15 mouse cellular contexts compared by ENCODE assay signal in genomic region chr14:114566411-114567030, GRCm38 (mm10).
A peak's percentile ranks its signal among the peaks of the same experiment; 100 is the strongest.
DNase-seq lines count a peak whose midpoint lies in the region; ATAC-seq and TF ChIP-seq lines count a peak whose summit lies in the region.
"Had no signal": no experiment of that assay in that cellular context is flagged by ENCODE, and none has a peak within 500 bp of the region (broad histone marks: within the 10 kb centered on the region; RNA-seq: fewer than 3 reads in every experiment).

No protein-coding gene starts in this region.

- ATAC-seq in heart, embryonic 11.5 days (replicated peaks; ENCODE audit: insufficient number of reproducible peaks, low FRiP score, low TSS enrichment): no peak
- ATAC-seq in lung, postnatal 0 days: no peak
- no peak for ATAC-seq in cerebellum, adult (ENCODE audit: insufficient number of reproducible peaks, low FRiP score, low TSS enrichment)
- ATAC-seq: Patski had no signal

- H3K79me2 ChIP-seq in heart, adult 2 months (replicated peaks; ENCODE audit: control insufficient read depth, insufficient read depth, low read length): no peaks in the 10 kb centered on the region

- no peaks in the 10 kb centered on the region for H3K9me3 ChIP-seq in heart, embryonic 11.5 days (replicated peaks; ENCODE audit: control insufficient read depth, low read length)
- no peaks in the 10 kb centered on the region for H3K9me3 ChIP-seq in lung, postnatal 0 days (ENCODE audit: low read length)
- H3K9me3 ChIP-seq: embryonic facial prominence, embryonic 12.5 days; liver, embryonic 15.5 days had no signal

- peak; percentile 15; the same call in 1 of the 2 replicates for TF ChIP-seq CTCF in heart, adult 2 months (IDR thresholded peaks at IDR 0.05)
- TF ChIP-seq CTCF in lung, postnatal 0 days (IDR thresholded peaks at IDR 0.05): no peak

- H3K27ac ChIP-seq in heart, adult 2 months: no peak overlapping the region
- H3K27ac ChIP-seq in heart, embryonic 11.5 days (ENCODE audit: low read depth, low read length): no peak overlapping the region
- no peak overlapping the region for H3K27ac ChIP-seq in lung, postnatal 0 days (ENCODE audit: low read length)
- H3K27ac ChIP-seq: embryonic facial prominence, embryonic 12.5 days; liver, embryonic 15.5 days had no signal

- no peak for TF ChIP-seq POLR2A in heart, adult 2 months (IDR thresholded peaks at IDR 0.05; ENCODE audit: insufficient read depth, low read depth, low read length)

- intact Hi-C loops in heart, adult 2 months (cut with DNase I): no loop called here

- WGBS in heart, adult 2 months: 46% methylated on average over 4 of the region's 4 CpGs
- WGBS in heart, embryonic 11.5 days (ENCODE audit: insufficient replicate concordance): 48% methylated on average over 4 of the region's 4 CpGs
- 47% methylated on average over 4 of the region's 4 CpGs for WGBS in lung, postnatal 0 days

- no peaks in the 10 kb centered on the region for H3K36me3 ChIP-seq in heart, adult 2 months (ENCODE audit: control insufficient read depth, insufficient read depth, low read length)
- H3K36me3 ChIP-seq in heart, embryonic 11.5 days (ENCODE audit: control insufficient read depth, insufficient read depth, low read length): no peaks in the 10 kb centered on the region
- no peaks in the 10 kb centered on the region for H3K36me3 ChIP-seq in lung, postnatal 0 days (ENCODE audit: insufficient read depth, low read length)
- H3K36me3 ChIP-seq: embryonic facial prominence, embryonic 12.5 days; liver, embryonic 15.5 days had no signal

- H3K4me3 ChIP-seq in heart, adult 2 months: no peak overlapping the region
- H3K4me3 ChIP-seq in heart, embryonic 11.5 days (ENCODE audit: low read depth, low read length): no peak overlapping the region
- H3K4me3 ChIP-seq in lung, postnatal 0 days (ENCODE audit: low read depth, low read length): no peak overlapping the region
- H3K4me3 ChIP-seq: embryonic facial prominence, embryonic 12.5 days; liver, embryonic 15.5 days; myocyte had no signal

- DNase-seq in heart, adult 2 months: no peak
- peak; percentile 9 for DNase-seq in lung, postnatal 0 days (ENCODE audit: low spot score)
- no peak for DNase-seq in lung, postnatal 10 days
- peak; percentile 6 for DNase-seq in Muller cell, postnatal 12 days (ENCODE audit: inconsistent ontology term)
- DNase-seq in mesoderm, embryonic 11.5 days (ENCODE audit: low read depth, low spot score): peak; percentile 12
- no peak for DNase-seq in lung, postnatal 14 days
- DNase-seq: heart, postnatal 36 days; right cerebral cortex, postnatal 25 days; thymus, postnatal 14 days had no signal

- H3K27me3 ChIP-seq in heart, adult 2 months (ENCODE audit: control insufficient read depth, insufficient read depth, low read length): no peaks in the 10 kb centered on the region
- H3K27me3 ChIP-seq in heart, embryonic 11.5 days (ENCODE audit: control insufficient read depth, insufficient read depth, low read length): no peaks in the 10 kb centered on the region
- no peaks in the 10 kb centered on the region for H3K27me3 ChIP-seq in lung, postnatal 0 days (replicated peaks; ENCODE audit: insufficient read depth, low read length)
- H3K27me3 ChIP-seq: embryonic facial prominence, embryonic 12.5 days; liver, embryonic 15.5 days; Patski had no signal

- TF ChIP-seq EP300 in heart, adult 2 months (IDR thresholded peaks at IDR 0.05; ENCODE audit: insufficient read depth, low read depth, low read length): no peak
- no peak for TF ChIP-seq EP300 in lung, postnatal 0 days (IDR thresholded peaks at IDR 0.05)

- no peak overlapping the region for H3K4me2 ChIP-seq in heart, embryonic 11.5 days
- no peak overlapping the region for H3K4me2 ChIP-seq in lung, postnatal 0 days (replicated peaks; ENCODE audit: low read depth, low read length)
- H3K4me2 ChIP-seq: embryonic facial prominence, embryonic 12.5 days; liver, embryonic 15.5 days had no signal

- H3K4me1 ChIP-seq in heart, adult 2 months (ENCODE audit: control insufficient read depth, insufficient read depth, low read length): no peaks in the 10 kb centered on the region
- H3K4me1 ChIP-seq in heart, embryonic 11.5 days (ENCODE audit: control insufficient read depth, insufficient read depth, low read length): no peaks in the 10 kb centered on the region
- H3K4me1 ChIP-seq in lung, postnatal 0 days (ENCODE audit: insufficient read depth, low read depth, low read length): no peaks in the 10 kb centered on the region
- H3K4me1 ChIP-seq: embryonic facial prominence, embryonic 12.5 days; liver, embryonic 15.5 days had no signal

- H3K9ac ChIP-seq in heart, adult 2 months (ENCODE audit: low read depth, low read length): no peak overlapping the region
- H3K9ac ChIP-seq in heart, embryonic 11.5 days (ENCODE audit: low read depth, low read length): no peak overlapping the region
- H3K9ac ChIP-seq in lung, postnatal 0 days (replicated peaks; ENCODE audit: low read depth): no peak overlapping the region
- H3K9ac ChIP-seq: embryonic facial prominence, embryonic 12.5 days; liver, embryonic 15.5 days had no signal

Comparison
In these comparisons a context has a peak if more than half of its experiments do, and no peak if none do; other contexts are left out.
1. DNase-seq: peak in lung, postnatal 0 days (single experiment), Muller cell, postnatal 12 days (single experiment) and mesoderm, embryonic 11.5 days (single experiment); none in heart, adult 2 months (0 of 2), lung, postnatal 10 days (single experiment) and lung, postnatal 14 days (single experiment).